Mouse (Mus musculus): ENCODE results near the gene Acnat1. TPM values are rescaled to one million over a fixed set of nuclear protein-coding genes. Genes with fewer than 3 reads are reported as not detected.

The Acnat1 gene
- polyA plus RNA-seq, 1 experiment from 2014 or later = not detected

Other genes starting within 250 kb of the Acnat1 start
- not detected in 2 replicates for gene Acnat2, start 65.8 kb downstream of the Acnat1 start, polyA plus RNA-seq (2015; fragmentation: Nextera tagmentation; extraction: Ambion mirVana)
- gene Baat, start 32.6 kb upstream of the Acnat1 start, polyA plus RNA-seq (2015; fragmentation: Nextera tagmentation; extraction: Ambion mirVana) = 0.12 and 0.16 TPM in 2 replicates
- gene Mrpl50, start 47.2 kb upstream of the Acnat1 start, polyA plus RNA-seq (2015; fragmentation: Nextera tagmentation; extraction: Ambion mirVana) = 79.0 and 83.5 TPM in 2 replicates
- gene Zfp189, start 47.3 kb upstream of the Acnat1 start, polyA plus RNA-seq (2015; fragmentation: Nextera tagmentation; extraction: Ambion mirVana) = 14.9 and 15.8 TPM in 2 replicates
- gene Aldob, start 75.6 kb upstream of the Acnat1 start, polyA plus RNA-seq (2015; fragmentation: Nextera tagmentation; extraction: Ambion mirVana) = 0.14 and 0.35 TPM in 2 replicates
- gene Tmem246, start 124.0 kb upstream of the Acnat1 start, polyA plus RNA-seq (2015; fragmentation: Nextera tagmentation; extraction: Ambion mirVana) = 56.3 and 72.7 TPM in 2 replicates
- 57.9 and 61.5 TPM in 2 replicates for gene Rnf20, start 158.1 kb upstream of the Acnat1 start, polyA plus RNA-seq (2015; fragmentation: Nextera tagmentation; extraction: Ambion mirVana)
- gene Ppp3r2, start 208.1 kb upstream of the Acnat1 start, polyA plus RNA-seq (2015; fragmentation: Nextera tagmentation; extraction: Ambion mirVana) = 0.10 and 0.39 TPM in 2 replicates